19 mouse cellular contexts compared by ENCODE assay signal in genomic region chr9:41179056-41179455, GRCm38 (mm10). TPM values are rescaled to one million over a fixed set of nuclear protein-coding genes. Genes with fewer than 3 reads are reported as not detected.
A peak's percentile ranks its signal among the peaks of the same experiment; 100 is the strongest.
DNase-seq lines count a peak whose midpoint lies in the region; ATAC-seq and TF ChIP-seq lines count a peak whose summit lies in the region.
"Had no signal": no experiment of that assay in that cellular context is flagged by ENCODE, and none has a peak within 500 bp of the region (broad histone marks: within the 10 kb centered on the region; RNA-seq: fewer than 3 reads in every experiment).

No protein-coding gene starts in this region.

- dilution Hi-C loops in CH12.LX (cut with MboI; ENCODE audit: extremely low pct_ligation_motif_present, extremely low pct_unique_long_range_greater_than_20kb, low sequenced_read_pairs): no loop called here

- 0 out of 2 replicates have a peak, but pooled peaks have one; percentile 21 for ATAC-seq in megakaryocyte progenitor cell, adult 5-6 weeks (replicated peaks; ENCODE audit: poor library complexity)
- no peak for ATAC-seq in intestine, postnatal 0 days
- ATAC-seq: forebrain, embryonic 13.5 days; hindbrain, postnatal 0 days; liver, postnatal 0 days had no signal

- in situ Hi-C loops in CH12.LX (cut with MboI; ENCODE audit: low pct_ligation_motif_present, low pct_unique_long_range_greater_than_20kb, low sequenced_read_pairs): loop anchor here (5.0 kb wide), 1 partner anchor 127 kb away; no protein-coding TSS in a partner anchor

- H3K4me2 ChIP-seq in CH12.LX (ENCODE audit: insufficient read depth, low read depth, poor library complexity, severe bottlenecking): no peak overlapping the region
- no peak overlapping the region for H3K4me2 ChIP-seq in intestine, postnatal 0 days (replicated peaks; ENCODE audit: low read depth)
- H3K4me2 ChIP-seq: forebrain, embryonic 13.5 days; midbrain, embryonic 12.5 days had no signal

- DNase-seq in adrenal gland, adult (ENCODE audit: inconsistent age in 2 of 2, low spot score in 1 of 2): peak; percentile 49 to 72
- no peak for DNase-seq in adrenal gland, postnatal 4 days (ENCODE audit: low spot score in 2 of 2)
- peak; percentile 54 for DNase-seq in CH12.LX (ENCODE audit: extremely low read depth)
- DNase-seq in adrenal gland, postnatal 14 days: peak; percentile 64
- DNase-seq in thymus, postnatal 10 days (ENCODE audit: low spot score in 2 of 2): no peak
- no peak for DNase-seq in embryo, embryonic 10 days (ENCODE audit: low spot score)
- DNase-seq: cerebellum, adult 2 months; gastrocnemius, postnatal 25 days; kidney, adult 11 months; kidney, postnatal 25 days; liver, postnatal 0 days; lung, postnatal 4 days; thymus, postnatal 4 days had no signal

- TF ChIP-seq CTCF in CH12.LX (conservative IDR thresholded peaks at IDR 0.05 in 1 of 2, IDR thresholded peaks at IDR 0.05 in 1 of 2; ENCODE audit: low read depth in 2 of 2, low read length in 2 of 2): no peak
- TF ChIP-seq CTCF in intestine, postnatal 0 days (IDR thresholded peaks at IDR 0.05; ENCODE audit: low read depth): no peak

- H3K27me3 ChIP-seq in CH12.LX (replicated peaks): no peaks in the 10 kb centered on the region
- H3K27me3 ChIP-seq in intestine, postnatal 0 days (replicated peaks; ENCODE audit: control insufficient read depth, insufficient read depth, low read length): no peaks in the 10 kb centered on the region
- H3K27me3 ChIP-seq: forebrain, embryonic 13.5 days; midbrain, embryonic 12.5 days had no signal

- H3K27ac ChIP-seq in CH12.LX (ENCODE audit: insufficient read depth, low read depth): no peak overlapping the region
- H3K27ac ChIP-seq in intestine, postnatal 0 days (ENCODE audit: low read depth, low read length): no peak overlapping the region
- H3K27ac ChIP-seq: forebrain, embryonic 13.5 days; hindbrain, embryonic 10.5 days; hindbrain, postnatal 0 days; midbrain, embryonic 12.5 days had no signal

- no peak; the same call in 1 of the 2 replicates for TF ChIP-seq EP300 in CH12.LX (IDR thresholded peaks at IDR 0.05; ENCODE audit: low read length)

- no peak overlapping the region for H3K9ac ChIP-seq in CH12.LX (ENCODE audit: insufficient read depth, low read depth)
- no peak overlapping the region for H3K9ac ChIP-seq in intestine, postnatal 0 days (ENCODE audit: low read depth, low read length)
- H3K9ac ChIP-seq: forebrain, embryonic 13.5 days; liver, postnatal 0 days; midbrain, embryonic 12.5 days had no signal

- H3K79me2 ChIP-seq in CH12.LX (replicated peaks; ENCODE audit: control insufficient read depth, extremely low read depth, insufficient read depth, poor library complexity, severe bottlenecking): no peaks in the 10 kb centered on the region

- H3K36me3 ChIP-seq in CH12.LX (replicated peaks in 1 of 2; ENCODE audit: control insufficient read depth in 1 of 2, insufficient read depth in 1 of 2, low read length in 1 of 2): no peaks in the 10 kb centered on the region
- H3K36me3 ChIP-seq in intestine, postnatal 0 days (ENCODE audit: control insufficient read depth, insufficient read depth): no peaks in the 10 kb centered on the region
- H3K36me3 ChIP-seq: hindbrain, embryonic 10.5 days; midbrain, embryonic 12.5 days had no signal

- whole genome bisulfite sequencing in intestine, postnatal 0 days: 68% methylated on average over 5 of the region's 5 CpGs

- H3K4me3 ChIP-seq in CH12.LX (replicated peaks in 1 of 3; ENCODE audit: low read depth in 2 of 3, low read length in 2 of 3, poor library complexity in 1 of 3): no peak overlapping the region
- H3K4me3 ChIP-seq in intestine, postnatal 0 days (ENCODE audit: low read depth, low read length): no peak overlapping the region
- H3K4me3 ChIP-seq: forebrain, embryonic 13.5 days; hindbrain, embryonic 10.5 days; midbrain, embryonic 12.5 days had no signal

- peaks cover 6 to 17% of the 10 kb centered on the region in 2 experiments for H3K4me1 ChIP-seq in CH12.LX (ENCODE audit: control insufficient read depth in 1 of 2, insufficient read depth in 2 of 2)
- H3K4me1 ChIP-seq in intestine, postnatal 0 days (replicated peaks; ENCODE audit: control insufficient read depth, insufficient read depth, low read length): no peaks in the 10 kb centered on the region
- H3K4me1 ChIP-seq: forebrain, embryonic 13.5 days; hindbrain, embryonic 10.5 days had no signal

- TF ChIP-seq POLR2A in CH12.LX (IDR thresholded peaks at IDR 0.05; ENCODE audit: low read depth, low read length): no peak

- no peaks in the 10 kb centered on the region for H3K9me3 ChIP-seq in CH12.LX (replicated peaks; ENCODE audit: low read length)
- no peaks in the 10 kb centered on the region for H3K9me3 ChIP-seq in intestine, postnatal 0 days (ENCODE audit: control insufficient read depth)
- H3K9me3 ChIP-seq: forebrain, embryonic 13.5 days; hindbrain, embryonic 10.5 days; midbrain, embryonic 12.5 days had no signal

- TF ChIP-seq RAD21 in CH12.LX (IDR thresholded peaks at IDR 0.05; ENCODE audit: low read depth, low read length): no peak

TF ChIP-seq in CH12.LX, 34 proteins besides CTCF, POLR2A, EP300 and RAD21:
- TF ChIP-seq ZNF384 (IDR thresholded peaks at IDR 0.05; ENCODE audit: low read depth, low read length) (no peak), SIN3A (IDR thresholded peaks at IDR 0.05; ENCODE audit: low read length) (0 out of 2 replicates have a peak, but pooled peaks have one; percentile 4), MAZ (IDR thresholded peaks at IDR 0.05; ENCODE audit: low read depth, low read length) (no peak), KAT2A (IDR thresholded peaks at IDR 0.05; ENCODE audit: insufficient replicate concordance, low read length) (no peak), CHD2 (IDR thresholded peaks at IDR 0.05; ENCODE audit: low read length) (peak; percentile 14; the same call in 1 of the 2 replicates), TCF12 (IDR thresholded peaks at IDR 0.05; ENCODE audit: low read depth, low read length) (0 out of 2 replicates have a peak, but pooled peaks have one; percentile 16), ZMIZ1 (IDR thresholded peaks at IDR 0.05; ENCODE audit: low read depth, low read length) (no peak), ETS1 (conservative IDR thresholded peaks at IDR 0.05; ENCODE audit: low read depth, low read length) (0 out of 2 replicates have a peak, but pooled peaks have one; percentile 22), TBP (conservative IDR thresholded peaks at IDR 0.05; ENCODE audit: low read depth, low read length) (no peak), USF1 (IDR thresholded peaks at IDR 0.05; ENCODE audit: low read depth, low read length) (peak; percentile 46; the same call in 1 of the 2 replicates), CHD1 (IDR thresholded peaks at IDR 0.05; ENCODE audit: low read depth, low read length) (no peak), E2F4 (IDR thresholded peaks at IDR 0.05; ENCODE audit: insufficient replicate concordance, low read depth, low read length) (no peak), GABPA (IDR thresholded peaks at IDR 0.05; ENCODE audit: insufficient replicate concordance, low read depth, low read length) (no peak), IRF4 (IDR thresholded peaks at IDR 0.05; ENCODE audit: low read depth, low read length) (no peak), ZC3H11A (IDR thresholded peaks at IDR 0.05; ENCODE audit: low read depth, low read length) (no peak), NRF1 (IDR thresholded peaks at IDR 0.05; ENCODE audit: low read depth, low read length) (no peak), ELF1 (IDR thresholded peaks at IDR 0.05; ENCODE audit: low read depth, low read length) (no peak), USF2 (conservative IDR thresholded peaks at IDR 0.05; ENCODE audit: low read depth, low read length) (peak; percentile 37; the same call in 1 of the 2 replicates), NELFE (IDR thresholded peaks at IDR 0.05; ENCODE audit: low read depth, low read length) (no peak), BHLHE40 (IDR thresholded peaks at IDR 0.05; ENCODE audit: low read depth, low read length) (peak; percentile 37; the same call in 1 of the 2 replicates)

RNA-seq across cellular contexts. Expression of gene Ubash3b, which starts 17.6 kb away (rescaled TPM):
- total RNA-seq in adrenal gland, postnatal 4 days (2021): 1 to 10 TPM; 6.5 to 6.7 TPM
- 4.2 and 5.0 TPM in 2 replicates for total RNA-seq in CH12.LX (2012; rRNA removed)
- 2.8 and 3.3 TPM in 2 replicates for total RNA-seq in CH12.LX (2014; rRNA removed)
- 4.5 and 4.6 TPM in 2 replicates for polyA plus RNA-seq in CH12.LX (2012; ENCODE audit: insufficient read length, low read depth)
- 2.1 and 4.5 TPM in 2 replicates for total RNA-seq in adrenal gland, postnatal 14 days (2021)
- total RNA-seq in megakaryocyte progenitor cell, adult 5-6 weeks (2015): 8.8 and 9.9 TPM in 2 replicates
- total RNA-seq in megakaryocyte progenitor cell, adult 5-6 weeks (2017): 5.3 and 5.8 TPM in 2 replicates
- 6.3 and 7.2 TPM in 2 replicates for polyA plus RNA-seq in intestine, postnatal 0 days (2015; fragmentation: Nextera tagmentation; extraction: Ambion mirVana)

Comparison
In these comparisons a context has a peak if more than half of its experiments do, and no peak if none do; other contexts are left out.
1. DNase-seq: peak in adrenal gland, adult (2 of 2), CH12.LX (single experiment) and adrenal gland, postnatal 14 days (single experiment); none in adrenal gland, postnatal 4 days (0 of 2), thymus, postnatal 10 days (0 of 2) and embryo, embryonic 10 days (single experiment).